Mouse (Mus musculus) lung, postnatal 0 days (tissue): ENCODE results near the gene Aff1. TPM values are rescaled to one million over a fixed set of nuclear protein-coding genes. Genes with fewer than 3 reads are reported as not detected.

ENCODE experiments used
- ATAC-seq: fragments of 200-750 bp; cut with Nextera tagmentation; 2 replicates; pipeline ENCODE4 v1.8.0; 2017; ENCODE audit warnings: moderate library complexity
- DNase-seq: peaks from one replicate; pipeline ENCODE4 v3.0.0-alpha.2; 2016; ENCODE audit warnings: low spot score
- H3K27ac ChIP-seq: fragments of 300-500 bp; sonication (generic); 2 replicates; pipeline ENCODE4 v1.5.1; 2014; ENCODE audit warnings: antibody characterized with exemption, mild to moderate bottlenecking, low read length, mixed read lengths
- H3K27me3 ChIP-seq: fragments of 300-500 bp; sonication (generic); replicated peaks from 2 replicates; pipeline ENCODE4 v1.6.1; 2014; ENCODE audit warnings: low read length, mixed read lengths; ENCODE audit not compliant: insufficient read depth
- H3K36me3 ChIP-seq: fragments of 300-500 bp; sonication (generic); 2 replicates; pipeline ENCODE4 v1.6.1; 2014; ENCODE audit warnings: low read length, mixed read lengths; ENCODE audit not compliant: insufficient read depth
- H3K4me1 ChIP-seq: fragments of 300-500 bp; sonication (generic); 2 replicates; pipeline ENCODE4 v1.6.1; 2014; ENCODE audit warnings: antibody characterized with exemption, low read depth, low read length, mixed read lengths; ENCODE audit not compliant: insufficient read depth
- H3K4me2 ChIP-seq: fragments of 300-500 bp; sonication (generic); replicated peaks from 2 replicates; pipeline ENCODE4 v1.6.1; 2014; ENCODE audit warnings: low read depth, mild to moderate bottlenecking, low read length, moderate library complexity, mixed read lengths
- H3K4me3 ChIP-seq: fragments of 300-500 bp; sonication (generic); 2 replicates; pipeline ENCODE4 v1.5.1; 2014; ENCODE audit warnings: low read depth, low read length
- H3K9ac ChIP-seq: fragments of 300-500 bp; sonication (generic); replicated peaks from 2 replicates; pipeline ENCODE4 v1.6.1; 2014; ENCODE audit warnings: low read depth, mild to moderate bottlenecking
- H3K9me3 ChIP-seq: fragments of 300-500 bp; sonication (generic); 2 replicates; pipeline ENCODE4 v1.6.1; 2016; ENCODE audit warnings: low read length, mixed read lengths
- CTCF ChIP-seq: IDR thresholded peaks from 2 replicates; pipeline ENCODE4 v1.5.1; 2016; ENCODE audit warnings: antibody characterized with exemption, mild to moderate bottlenecking
- EP300 ChIP-seq: IDR thresholded peaks from 2 replicates; pipeline ENCODE4 v1.6.1; 2016; ENCODE audit warnings: antibody characterized with exemption, mild to moderate bottlenecking, control low read depth
- WGBS: fragments of 180-500 bp; shearing (Covaris S2); extraction: QIAGEN DNeasy Blood & Tissue Kit; methylation state at CpG from one replicate; pipeline ENCODE4 v1.1.7; 2014; 5-methylcytosine and 5-hydroxymethylcytosine counted together
- polyA plus RNA-seq: library from polyadenylated mRNA; unstranded; fragments of >200 nt; fragmentation: Nextera tagmentation; extraction: Ambion mirVana; gene quantifications from 2 replicates; pipeline ENCODE4 v1.2.1, GENCODE M21; 2015

Aff1 gene
- polyA plus RNA-seq, 1 experiment from 2014 or later: 9.4 TPM

DNA sequence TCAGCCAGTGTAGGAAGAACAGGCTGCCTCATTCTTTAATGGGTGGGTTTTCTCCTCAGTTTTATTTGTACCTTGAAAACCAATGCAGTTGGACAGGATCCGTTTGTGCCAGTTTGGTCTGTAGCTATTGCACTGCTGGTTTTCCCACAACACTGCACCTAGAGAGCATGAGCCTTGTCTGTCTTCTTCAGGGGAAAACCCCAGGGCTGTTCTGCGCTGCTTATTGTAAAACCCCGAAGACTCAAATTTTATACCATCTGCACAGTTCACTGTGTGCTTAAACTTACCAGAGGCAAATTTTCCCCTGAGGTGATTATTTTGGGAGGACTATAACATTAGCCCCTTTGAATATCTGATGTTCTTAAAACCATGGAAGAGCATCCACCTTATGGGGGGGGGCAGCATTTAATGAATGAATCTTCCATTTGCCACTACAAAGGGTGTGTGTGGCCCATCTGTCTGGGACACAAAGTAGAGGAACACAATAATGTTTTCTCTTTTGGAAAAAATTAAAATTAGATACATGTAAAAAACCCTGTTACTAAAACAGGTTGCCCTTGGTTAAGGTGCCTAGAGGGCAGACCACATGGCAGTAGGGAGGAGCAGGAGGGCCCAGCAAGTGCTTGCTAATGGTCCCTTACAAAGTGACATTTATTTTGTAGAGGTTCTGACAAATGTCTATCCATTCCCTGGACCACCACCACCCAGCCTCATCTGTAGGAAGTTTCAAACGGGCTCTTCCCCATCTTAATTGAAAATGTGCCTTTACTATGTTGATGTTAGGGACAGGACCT is 160.8 kb downstream of the Aff1 start:
- Histone ChIP-seq H3K4me3 (no peak overlapping the region), H3K36me3 (peaks cover 36% of the 10 kb centered on the region), H3K27ac (no peak overlapping the region), H3K9ac (no peak overlapping the region), H3K27me3 (no peaks in the 10 kb centered on the region), H3K4me2 (no peak overlapping the region), H3K9me3 (no peaks in the 10 kb centered on the region), H3K4me1 (no peaks in the 10 kb centered on the region)
- no peak for TF ChIP-seq CTCF
- no peak for TF ChIP-seq EP300
- ATAC-seq (no peak), DNase-seq (no peak)
- 83% methylated on average over 4 of the region's 4 CpGs for WGBS

DNA sequence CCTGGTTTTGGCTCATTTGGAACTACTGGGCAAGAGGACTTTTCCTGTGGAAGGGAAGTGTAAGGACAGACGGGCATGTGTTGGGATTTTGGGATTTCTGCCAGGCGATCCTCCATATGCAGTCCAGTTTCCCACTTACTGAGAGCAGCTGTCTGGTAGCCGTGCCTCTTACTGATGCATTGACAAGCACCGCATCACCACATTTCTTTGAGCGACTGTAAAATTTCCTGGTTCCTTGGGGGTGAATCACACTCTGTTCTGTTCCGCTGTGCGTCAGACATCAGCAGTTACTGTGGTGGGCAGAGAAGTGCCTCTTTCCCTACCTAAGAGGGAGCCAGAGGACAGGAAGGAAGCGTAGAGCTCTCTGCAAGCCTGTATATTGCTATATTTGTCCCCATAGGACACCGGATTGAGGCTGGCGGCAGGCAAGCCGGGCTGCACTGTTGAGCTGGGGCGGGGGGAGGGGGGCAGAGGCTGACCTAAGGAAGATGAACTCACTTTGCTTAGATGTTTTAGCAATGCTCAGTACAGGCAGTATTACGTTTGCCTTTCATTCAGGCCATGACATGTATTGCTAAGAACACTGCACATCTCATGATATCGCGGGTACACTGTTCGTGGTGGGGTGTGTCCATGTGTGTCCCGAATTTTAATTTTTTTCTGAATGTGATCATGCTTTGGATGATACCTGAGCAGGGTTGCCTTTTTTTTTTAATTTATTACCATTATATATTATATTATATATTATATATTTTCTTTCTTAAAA is 162.1 kb downstream of the Aff1 start:
- Histone ChIP-seq H3K4me3 (no peak overlapping the region), H3K4me2 (no peak overlapping the region), H3K4me1 (no peaks in the 10 kb centered on the region), H3K27me3 (no peaks in the 10 kb centered on the region), H3K9ac (no peak overlapping the region), H3K36me3 (peaks cover 29% of the 10 kb centered on the region), H3K9me3 (no peaks in the 10 kb centered on the region), H3K27ac (no peak overlapping the region)
- 56% methylated on average over 17 of the region's 17 CpGs for WGBS
- ATAC-seq: peak; percentile 32
- TF ChIP-seq CTCF: peak; percentile 39; the same call in 1 of the 2 replicates
- TF ChIP-seq EP300: no peak
- peak; percentile 34 for DNase-seq

- H3K27ac ChIP-seq: no peak overlapping the region
- no peak for DNase-seq
- H3K4me1 ChIP-seq: no peaks in the 10 kb centered on the region
- H3K9ac ChIP-seq: no peak overlapping the region
- H3K4me3 ChIP-seq: no peak overlapping the region
- H3K27me3 ChIP-seq: no peaks in the 10 kb centered on the region
- H3K9me3 ChIP-seq: no peaks in the 10 kb centered on the region
- no peak overlapping the region for H3K4me2 ChIP-seq
- peaks cover 23% of the 10 kb centered on the region for H3K36me3 ChIP-seq
- TF ChIP-seq CTCF (no peak), EP300 (no peak)
- ATAC-seq: no peak
- WGBS: 92% methylated on average over 5 of the region's 5 CpGs
Observed at GRCm38 (mm10) chr5:103854807-103855194, 162.6 kb downstream of the Aff1 start.

- Histone ChIP-seq H3K4me2 (no peak overlapping the region), H3K4me1 (no peaks in the 10 kb centered on the region), H3K27me3 (no peaks in the 10 kb centered on the region), H3K9ac (no peak overlapping the region), H3K9me3 (no peaks in the 10 kb centered on the region), H3K36me3 (peaks cover 19% of the 10 kb centered on the region), H3K4me3 (no peak overlapping the region), H3K27ac (no peak overlapping the region)
- DNase-seq (peak; percentile 73), ATAC-seq (peak; percentile 86)
- WGBS: 62% methylated on average over 14 of the region's 14 CpGs
- TF ChIP-seq EP300: no peak
Observed at GRCm38 (mm10) chr5:103855483-103856211, 163.5 kb downstream of the Aff1 start.

DNA sequence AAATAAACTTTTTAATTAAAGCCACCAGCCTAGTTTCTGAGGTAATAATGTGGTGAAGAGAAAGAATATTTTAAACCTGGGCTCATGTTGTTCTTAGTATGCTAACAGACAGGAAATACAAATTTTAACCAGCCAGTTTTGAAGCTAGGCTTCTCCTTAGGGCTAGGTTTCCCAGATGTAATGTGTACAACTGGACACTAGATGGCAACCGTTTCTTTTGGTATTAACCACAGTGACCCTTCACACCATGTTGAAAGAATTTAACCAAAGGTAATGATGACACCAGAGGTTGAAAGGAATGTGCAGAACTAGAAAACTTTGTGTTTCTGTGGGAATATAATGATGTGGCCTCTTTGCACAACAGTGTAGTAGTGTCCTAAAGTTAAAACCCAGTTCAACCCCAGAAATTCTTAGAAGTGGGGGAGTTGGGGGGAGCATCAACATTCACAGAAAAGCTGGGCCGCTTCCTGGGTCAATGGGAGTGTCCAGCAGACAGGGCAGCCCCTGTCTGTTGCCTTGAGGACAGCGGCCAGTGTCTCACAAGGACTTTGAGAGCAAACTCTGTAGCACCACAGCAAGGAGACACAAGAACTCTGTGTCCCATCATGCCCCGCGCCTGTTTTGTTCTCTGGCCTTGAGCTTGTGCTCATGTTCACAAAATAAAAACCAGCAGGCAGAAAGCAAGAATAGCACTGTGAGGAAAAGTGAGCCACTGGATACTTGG is 164.3 kb downstream of the Aff1 start:
- peak; percentile 83 for DNase-seq
- no peaks in the 10 kb centered on the region for H3K4me1 ChIP-seq
- H3K36me3 ChIP-seq: peaks cover 13% of the 10 kb centered on the region
- H3K27me3 ChIP-seq: no peaks in the 10 kb centered on the region
- no peaks in the 10 kb centered on the region for H3K9me3 ChIP-seq
- TF ChIP-seq CTCF (peak; percentile 82), EP300 (no peak)
- H3K4me2 ChIP-seq: no peak overlapping the region
- H3K4me3 ChIP-seq: no peak overlapping the region
- WGBS: 64% methylated on average over 5 of the region's 5 CpGs
- H3K27ac ChIP-seq: no peak overlapping the region
- peak; percentile 79 for ATAC-seq
- no peak overlapping the region for H3K9ac ChIP-seq
